Mouse (Mus musculus) kidney, postnatal 0 days (tissue): ENCODE data around the gene Art5. TPM values are rescaled to one million over a fixed set of nuclear protein-coding genes. Genes with fewer than 3 reads are reported as not detected.
"Not testable (repeated sequence)": the region's sequence is repeated elsewhere in the genome, so short reads cannot be mapped to it uniquely, and the experiment has no call there.

Source experiments
- ATAC-seq: fragments of 200-750 bp; cut with Nextera tagmentation; replicated peaks from 2 replicates; pipeline ENCODE4 v1.8.0; 2017; ENCODE audit warnings: low read depth, moderate number of reproducible peaks, moderate TSS enrichment, moderate library complexity; ENCODE audit not compliant: low FRiP score
- DNase-seq: peaks from one replicate; pipeline ENCODE4 v3.0.0-alpha.2; 2016; ENCODE audit warnings: low spot score
- H3K27ac ChIP-seq: fragments of 300-500 bp; sonication (generic); 2 replicates; pipeline ENCODE4 v1.5.1; 2014; ENCODE audit warnings: mild to moderate bottlenecking
- H3K27me3 ChIP-seq: fragments of 300-500 bp; sonication (generic); 2 replicates; pipeline ENCODE4 v1.6.1; 2014; ENCODE audit warnings: low read length, mixed read lengths; ENCODE audit not compliant: insufficient read depth
- H3K36me3 ChIP-seq: fragments of 300-500 bp; sonication (generic); 2 replicates; pipeline ENCODE4 v1.6.1; 2014; ENCODE audit warnings: low read length, mixed read lengths; ENCODE audit not compliant: insufficient read depth
- H3K4me1 ChIP-seq: fragments of 300-500 bp; sonication (generic); replicated peaks from 2 replicates; pipeline ENCODE4 v1.6.1; 2014; ENCODE audit warnings: antibody characterized with exemption, low read length, mixed read lengths; ENCODE audit not compliant: insufficient read depth
- H3K4me2 ChIP-seq: fragments of 300-500 bp; sonication (generic); 2 replicates; pipeline ENCODE4 v1.6.1; 2014; ENCODE audit warnings: mild to moderate bottlenecking, low read length, moderate library complexity, mixed read lengths
- H3K4me3 ChIP-seq: fragments of 300-500 bp; sonication (generic); replicated peaks from 2 replicates; pipeline ENCODE4 v1.5.1; 2014; ENCODE audit warnings: low read depth, low read length
- H3K9ac ChIP-seq: fragments of 300-500 bp; sonication (generic); 2 replicates; pipeline ENCODE4 v1.6.1; 2014; ENCODE audit warnings: low read depth, low read length
- H3K9me3 ChIP-seq: fragments of 300-500 bp; sonication (generic); replicated peaks from 2 replicates; pipeline ENCODE4 v1.6.1; 2016; ENCODE audit warnings: low read length, inconsistent platforms, mixed read lengths
- CTCF ChIP-seq: IDR thresholded peaks from 2 replicates; pipeline ENCODE4 v1.5.1; 2016; ENCODE audit warnings: antibody characterized with exemption, low read depth, mild to moderate bottlenecking, moderate library complexity
- WGBS: fragments of 180-500 bp; shearing (Covaris S2); extraction: QIAGEN DNeasy Blood & Tissue Kit; methylation state at CpG from one replicate; pipeline ENCODE4 v1.1.7; 2014; 5-methylcytosine and 5-hydroxymethylcytosine counted together
- polyA plus RNA-seq: library from polyadenylated mRNA; unstranded; fragments of >200 nt; fragmentation: Nextera tagmentation; extraction: Ambion mirVana; gene quantifications from 2 replicates; pipeline ENCODE4 v1.2.1, GENCODE M21; 2015

Art5 gene
- polyA plus RNA-seq, 1 experiment from 2014 or later, result 1.4 TPM

DNA sequence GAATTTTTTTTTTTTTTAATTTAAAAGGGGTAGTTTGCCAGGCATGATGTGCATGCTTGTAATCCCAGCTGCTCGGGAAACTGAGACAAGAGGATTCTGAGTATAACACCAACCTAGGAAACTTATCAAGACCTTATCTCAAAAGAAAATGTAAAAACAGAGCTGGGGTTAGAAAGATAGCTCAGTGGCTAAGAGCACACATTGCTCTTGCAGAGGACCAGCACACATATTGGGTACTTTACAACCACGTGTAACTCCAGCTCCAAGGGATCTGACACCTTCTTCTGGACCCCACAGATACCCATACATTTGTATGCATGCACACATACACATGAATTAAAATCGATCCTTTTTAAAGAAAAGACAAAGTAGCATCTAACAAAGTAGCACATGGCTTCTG lies 47.9 kb downstream of the Art5 start:
- no peak overlapping the region for H3K4me3 ChIP-seq
- no peak overlapping the region for H3K9ac ChIP-seq
- no peak for TF ChIP-seq CTCF
- H3K4me1 ChIP-seq, result 0 out of 2 replicates have a peak, but pooled peaks cover 9% of the 10 kb centered on the region
- H3K27me3 ChIP-seq, result no peaks in the 10 kb centered on the region
- no peak for DNase-seq
- no peaks in the 10 kb centered on the region for H3K9me3 ChIP-seq
- H3K27ac ChIP-seq, result no peak overlapping the region
- ATAC-seq, result no peak
- peaks cover 3% of the 10 kb centered on the region; the same call in 1 of the 2 replicates for H3K36me3 ChIP-seq
- 84% methylated on average over 3 of the region's 3 CpGs for WGBS
- H3K4me2 ChIP-seq, result no peak overlapping the region

DNA sequence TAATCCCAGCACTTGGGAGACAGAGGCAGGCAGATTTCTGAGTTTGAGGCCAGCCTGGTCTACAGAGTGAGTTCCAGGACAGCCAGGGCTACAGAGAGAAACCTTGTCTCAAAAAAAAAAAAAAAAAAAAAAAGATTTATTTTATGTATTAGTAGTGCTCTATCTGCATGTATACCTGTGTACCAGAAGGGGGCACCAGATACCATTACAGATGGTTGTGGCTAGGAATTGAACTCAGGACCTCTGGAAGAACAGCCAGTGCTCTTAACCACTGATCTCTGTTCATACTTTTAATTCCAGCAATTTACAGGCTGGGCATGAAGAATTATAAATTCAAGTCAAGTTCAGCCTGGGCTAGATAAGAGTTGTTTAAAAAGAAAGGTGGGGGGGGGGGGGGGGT lies 60.8 kb downstream of the Art5 start:
- not testable (repeated sequence) for H3K27me3 ChIP-seq, ATAC-seq, H3K36me3 ChIP-seq, H3K9me3 ChIP-seq, DNase-seq, H3K4me2 ChIP-seq, H3K9ac ChIP-seq, H3K4me3 ChIP-seq, H3K4me1 ChIP-seq, H3K27ac ChIP-seq
- peak; percentile 49 for TF ChIP-seq CTCF

Other genes with a start within 250 kb of the Art5 start
- gene Anapc15, start 245.8 kb downstream of the Art5 start, polyA plus RNA-seq, result 47.2 and 50.2 TPM in 2 replicates
- gene Folr1, start 238.7 kb downstream of the Art5 start, polyA plus RNA-seq, result 164 and 166 TPM in 2 replicates
- 164 and 165 TPM in 2 replicates for gene Lamtor1, start 203.6 kb downstream of the Art5 start, polyA plus RNA-seq
- 0.13 and 0.34 TPM in 2 replicates for gene Tomt, start 203.1 kb downstream of the Art5 start, polyA plus RNA-seq
- 9.6 and 11.4 TPM in 2 replicates for gene Lrrc51, start 175.6 kb downstream of the Art5 start, polyA plus RNA-seq
- 41.7 and 45.9 TPM in 2 replicates for gene Numa1, start 175.4 kb downstream of the Art5 start, polyA plus RNA-seq
- 2.0 and 2.1 TPM in 2 replicates for gene Il18bp, start 90.8 kb downstream of the Art5 start, polyA plus RNA-seq
- 24.8 and 25.5 TPM in 2 replicates for gene Rnf121, start 44.0 kb downstream of the Art5 start, polyA plus RNA-seq
- gene Xndc1, start 44.0 kb downstream of the Art5 start, polyA plus RNA-seq, result 12.6 and 16.4 TPM in 2 replicates
- gene Xntrpc, start 43.8 kb downstream of the Art5 start, polyA plus RNA-seq, result 0.45 and 0.50 TPM in 2 replicates
- gene Trpc2, start 26.4 kb downstream of the Art5 start, polyA plus RNA-seq, result not detected in 2 replicates
- gene Art1, start 7.7 kb downstream of the Art5 start, polyA plus RNA-seq, result 0.24 and 0.70 TPM in 2 replicates
- not detected in 2 replicates for gene Chrna10, start 7.3 kb upstream of the Art5 start, polyA plus RNA-seq
- gene Nup98, start 100.7 kb upstream of the Art5 start, polyA plus RNA-seq, result 19.1 and 21.1 TPM in 2 replicates
- gene Pgap2, start 100.7 kb upstream of the Art5 start, polyA plus RNA-seq, result 65.8 and 66.8 TPM in 2 replicates
- gene Rhog, start 146.6 kb upstream of the Art5 start, polyA plus RNA-seq, result 50.6 and 52.1 TPM in 2 replicates
- 9.7 and 10.3 TPM in 2 replicates for gene Stim1, start 158.3 kb upstream of the Art5 start, polyA plus RNA-seq